Mouse (Mus musculus) erythroblast, embryonic 14.5 days (primary cell): ENCODE data around the gene Gltpd2. TPM values are rescaled to one million over a fixed set of nuclear protein-coding genes. Genes with fewer than 3 reads are reported as not detected.

Source experiments
- H3K27me3 ChIP-seq: 2 replicates; pipeline ENCODE4 v1.6.1; 2012; ENCODE audit warnings: inconsistent platforms; ENCODE audit not compliant: control insufficient read depth
- H3K36me3 ChIP-seq: 2 replicates; pipeline ENCODE4 v1.6.1; 2012; ENCODE audit warnings: mild to moderate bottlenecking, inconsistent platforms; ENCODE audit not compliant: control insufficient read depth
- H3K4me1 ChIP-seq: 2 replicates; pipeline ENCODE4 v1.6.1; 2012; ENCODE audit warnings: inconsistent platforms; ENCODE audit not compliant: control insufficient read depth
- H3K4me3 ChIP-seq: replicated peaks from 2 replicates; pipeline ENCODE3; 2012; ENCODE audit warnings: moderate library complexity, mild to moderate bottlenecking, inconsistent platforms
- H3K9me3 ChIP-seq: 2 replicates; pipeline ENCODE4 v1.6.1; 2012; ENCODE audit warnings: low read length, inconsistent platforms, mixed read lengths; ENCODE audit not compliant: control insufficient read depth
- GATA1 ChIP-seq: IDR thresholded peaks from 2 replicates; pipeline ENCODE4 v1.6.1; 2012; ENCODE audit warnings: low read length, inconsistent platforms, mixed read lengths
- TAL1 ChIP-seq: IDR thresholded peaks from 3 replicates; pipeline ENCODE4 v1.6.1; 2012; ENCODE audit warnings: low read length, inconsistent platforms, mixed read lengths
- polyA plus RNA-seq: library from polyadenylated mRNA; stranded (reverse); fragments of >175 nt; gene quantifications from 2 replicates; pipeline ENCODE4 v1.2.3, GENCODE M21; 2012

Gltpd2 gene
- polyA plus RNA-seq, 1 experiment = not detected

DNA sequence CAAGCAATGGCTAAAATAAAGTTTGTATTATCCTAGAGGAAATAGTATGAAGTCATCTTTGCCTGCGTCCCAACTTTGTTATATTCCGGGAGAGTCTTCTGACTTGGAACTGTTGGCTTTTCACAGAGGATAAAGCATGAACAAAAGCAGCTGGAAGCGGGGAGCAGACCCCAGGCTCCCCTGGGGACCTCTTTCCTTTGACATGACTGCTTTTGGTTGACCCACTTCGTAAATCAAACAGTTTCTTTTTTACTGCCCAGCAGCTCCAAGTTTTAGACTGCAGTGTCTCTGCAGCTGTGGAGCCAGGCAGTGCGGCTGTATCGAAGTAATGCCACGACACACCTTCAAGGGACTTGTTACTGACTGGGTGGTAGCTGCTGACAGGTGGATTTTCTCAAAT is 47.6 kb downstream of the Gltpd2 start:
- Histone ChIP-seq H3K27me3 (no peaks in the 10 kb centered on the region), H3K4me3 (no peak overlapping the region), H3K9me3 (no peaks in the 10 kb centered on the region), H3K36me3 (peaks cover 13% of the 10 kb centered on the region), H3K4me1 (peaks cover 66% of the 10 kb centered on the region)
- no peak for TF ChIP-seq GATA1
- TF ChIP-seq TAL1 = no peak

Other genes starting within 250 kb of the Gltpd2 start
- not detected in 2 replicates for gene Alox12e, start 196.6 kb upstream of the Gltpd2 start, polyA plus RNA-seq
- gene Alox15, start 167.2 kb upstream of the Gltpd2 start, polyA plus RNA-seq = 0.03 TPM in 1 of 2 replicates, not detected in the other
- 2.9 and 3.5 TPM in 2 replicates for gene Pelp1, start 109.2 kb upstream of the Gltpd2 start, polyA plus RNA-seq
- 7.9 and 11.5 TPM in 2 replicates for gene Arrb2, start 86.6 kb upstream of the Gltpd2 start, polyA plus RNA-seq
- gene Med11, start 67.3 kb upstream of the Gltpd2 start, polyA plus RNA-seq = 1.1 and 2.3 TPM in 2 replicates
- gene Zmynd15, start 59.8 kb upstream of the Gltpd2 start, polyA plus RNA-seq = 0.02 TPM in 1 of 2 replicates, not detected in the other
- not detected in 2 replicates for gene Cxcl16, start 59.2 kb upstream of the Gltpd2 start, polyA plus RNA-seq
- gene Tm4sf5, start 14.0 kb upstream of the Gltpd2 start, polyA plus RNA-seq = not detected in 2 replicates
- gene Vmo1, start 4.6 kb upstream of the Gltpd2 start, polyA plus RNA-seq = not detected in 2 replicates
- 27.3 and 29.9 TPM in 2 replicates for gene Psmb6, start 6.2 kb downstream of the Gltpd2 start, polyA plus RNA-seq
- not detected in 2 replicates for gene Gm40193, start 13.7 kb downstream of the Gltpd2 start, polyA plus RNA-seq
- 0.01 TPM in 1 of 2 replicates, not detected in the other for gene Pld2, start 20.9 kb downstream of the Gltpd2 start, polyA plus RNA-seq
- gene Mink1, start 43.7 kb downstream of the Gltpd2 start, polyA plus RNA-seq = 1.1 and 1.2 TPM in 2 replicates
- not detected in 2 replicates for gene 4930544D05Rik, start 96.7 kb downstream of the Gltpd2 start, polyA plus RNA-seq
- 0.06 TPM in 1 of 2 replicates, not detected in the other for gene Chrne, start 100.0 kb downstream of the Gltpd2 start, polyA plus RNA-seq
- 0.12 TPM in 2 replicates for gene Gp1ba, start 119.9 kb downstream of the Gltpd2 start, polyA plus RNA-seq
- 24.0 and 33.2 TPM in 2 replicates for gene Rnf167, start 128.0 kb downstream of the Gltpd2 start, polyA plus RNA-seq
- gene Slc25a11, start 128.3 kb downstream of the Gltpd2 start, polyA plus RNA-seq = 2.2 and 2.4 TPM in 2 replicates
- 240 and 308 TPM in 2 replicates for gene Pfn1, start 135.4 kb downstream of the Gltpd2 start, polyA plus RNA-seq
- gene Eno3, start 138.0 kb downstream of the Gltpd2 start, polyA plus RNA-seq = 0.74 and 0.78 TPM in 2 replicates
- gene Spag7, start 150.2 kb downstream of the Gltpd2 start, polyA plus RNA-seq = 11.0 and 18.1 TPM in 2 replicates
- gene Camta2, start 168.9 kb downstream of the Gltpd2 start, polyA plus RNA-seq = 0.30 and 0.36 TPM in 2 replicates
- gene Inca1, start 181.0 kb downstream of the Gltpd2 start, polyA plus RNA-seq = not detected in 2 replicates
- 0.31 and 0.32 TPM in 2 replicates for gene Kif1c, start 181.4 kb downstream of the Gltpd2 start, polyA plus RNA-seq
- gene Zfp3, start 245.0 kb downstream of the Gltpd2 start, polyA plus RNA-seq = 0.04 TPM in 1 of 2 replicates, not detected in the other